ENCODE assay signal across 8 mouse cellular contexts in genomic region chrX:141721725-141722124, GRCm38 (mm10). TPM values are rescaled to one million over a fixed set of nuclear protein-coding genes. Genes with fewer than 3 reads are reported as not detected.
DNase-seq lines count a peak whose midpoint lies in the region; ATAC-seq and TF ChIP-seq lines count a peak whose summit lies in the region.

No protein-coding gene starts in this region.

- no peaks in the 10 kb centered on the region for H3K36me3 ChIP-seq in embryonic facial prominence, embryonic 13.5 days
- no peaks in the 10 kb centered on the region for H3K36me3 ChIP-seq in hindbrain, postnatal 0 days (ENCODE audit: insufficient read depth, low read length)

- peak overlapping the region; percentile 18; the same call in 1 of the 2 replicates for H3K4me3 ChIP-seq in layer of hippocampus, adult 2 months
- peak overlapping the region; percentile 39 for H3K4me3 ChIP-seq in embryonic facial prominence, embryonic 13.5 days
- peak overlapping the region; percentile 38 for H3K4me3 ChIP-seq in hindbrain, postnatal 0 days (ENCODE audit: low read length)

- H3K4me2 ChIP-seq in embryonic facial prominence, embryonic 13.5 days: peak overlapping the region; percentile 65
- peak overlapping the region; percentile 62 for H3K4me2 ChIP-seq in hindbrain, postnatal 0 days (ENCODE audit: low read depth, low read length)

- WGBS in embryonic facial prominence, embryonic 13.5 days: 15% methylated on average over 33 of the region's 33 CpGs
- WGBS in hindbrain, postnatal 0 days: 29% methylated on average over 33 of the region's 33 CpGs

- no peaks in the 10 kb centered on the region for H3K4me1 ChIP-seq in embryonic facial prominence, embryonic 13.5 days
- H3K4me1 ChIP-seq in hindbrain, postnatal 0 days (ENCODE audit: insufficient read depth, low read length): no peaks in the 10 kb centered on the region

- ATAC-seq in embryonic facial prominence, embryonic 13.5 days (ENCODE audit: insufficient number of reproducible peaks, insufficient read depth, low FRiP score, low TSS enrichment, low read depth): no peak
- ATAC-seq in hindbrain, postnatal 0 days: no peak

- peak overlapping the region; percentile 32; the same call in 1 of the 2 replicates for H3K9ac ChIP-seq in embryonic facial prominence, embryonic 13.5 days
- H3K9ac ChIP-seq in hindbrain, postnatal 0 days (replicated peaks; ENCODE audit: low read length): no peak overlapping the region

- H3K9me3 ChIP-seq in embryonic facial prominence, embryonic 13.5 days: no peaks in the 10 kb centered on the region
- no peaks in the 10 kb centered on the region for H3K9me3 ChIP-seq in hindbrain, postnatal 0 days (ENCODE audit: low read length)

- no peak for TF ChIP-seq CTCF in layer of hippocampus, adult 2 months (conservative IDR thresholded peaks at IDR 0.05)
- TF ChIP-seq CTCF in hindbrain, postnatal 0 days (IDR thresholded peaks at IDR 0.05; ENCODE audit: low read depth): no peak

- no peak for DNase-seq in layer of hippocampus, adult 2 months (ENCODE audit: low spot score in 2 of 2)
- no peak for DNase-seq in layer of hippocampus, adult 18-20 months (ENCODE audit: low spot score in 2 of 2)
- peak; percentile 24 for DNase-seq in hindbrain, postnatal 0 days (ENCODE audit: low spot score)
- DNase-seq in lung, postnatal 14 days: peak; percentile 1
- DNase-seq in yolk sac, embryonic 10.5 days (ENCODE audit: low spot score): peak; percentile 2
- DNase-seq in right cerebral cortex, adult 2 months (ENCODE audit: low spot score in 2 of 2): no peak
- DNase-seq in thymus, postnatal 36 days: no peak

- H3K27me3 ChIP-seq in embryonic facial prominence, embryonic 13.5 days: peaks cover 81% of the 10 kb centered on the region
- H3K27me3 ChIP-seq in hindbrain, postnatal 0 days (ENCODE audit: insufficient read depth, low read length): peaks cover 31% of the 10 kb centered on the region

- no peak overlapping the region for H3K27ac ChIP-seq in layer of hippocampus, adult 2 months
- H3K27ac ChIP-seq in embryonic facial prominence, embryonic 13.5 days: no peak overlapping the region
- H3K27ac ChIP-seq in hindbrain, postnatal 0 days: no peak overlapping the region

RNA-seq across cellular contexts. Expression of gene Irs4, which starts 3.3 kb away (rescaled TPM):
- total RNA-seq in layer of hippocampus, adult 2 months (2021): under 1 TPM; 0.12 to 0.15 TPM
- under 1 TPM; 0.15 to 0.20 TPM for total RNA-seq in layer of hippocampus, adult 18-20 months (2021)
- polyA plus RNA-seq in embryonic facial prominence, embryonic 13.5 days (2015; fragmentation: Nextera tagmentation; extraction: Ambion mirVana): 0.11 and 0.23 TPM in 2 replicates
- 8.5 and 8.9 TPM in 2 replicates for total RNA-seq in hindbrain, postnatal 0 days (2014; rRNA removed)
- polyA plus RNA-seq in hindbrain, postnatal 0 days (2015; fragmentation: Nextera tagmentation; extraction: Ambion mirVana): 2.3 TPM in 2 replicates

Comparison
In these comparisons a context has a peak if more than half of its experiments do, and no peak if none do; other contexts are left out.
1. DNase-seq: peak in hindbrain, postnatal 0 days (single experiment), lung, postnatal 14 days (single experiment) and yolk sac, embryonic 10.5 days (single experiment); none in layer of hippocampus, adult 2 months (0 of 2), layer of hippocampus, adult 18-20 months (0 of 2), right cerebral cortex, adult 2 months (0 of 2) and thymus, postnatal 36 days (0 of 2).
2. Peak in every context shown above with its lines, with median percentiles within 50 percentile points of each other: H3K4me3 ChIP-seq.